Mouse (Mus musculus) intestine, embryonic 16.5 days (tissue): ENCODE results near the gene Ndufv3. TPM values are rescaled to one million over a fixed set of nuclear protein-coding genes. Genes with fewer than 3 reads are reported as not detected.

Source experiments
- ATAC-seq: fragments of 200-750 bp; cut with Nextera tagmentation; 2 replicates; pipeline ENCODE4 v1.8.0; 2017; ENCODE audit warnings: moderate TSS enrichment, moderate library complexity
- H3K27ac ChIP-seq: fragments of 300-500 bp; sonication (generic); 2 replicates; pipeline ENCODE4 v1.5.1; 2014; ENCODE audit warnings: mild to moderate bottlenecking, low read length
- H3K27me3 ChIP-seq: fragments of 300-500 bp; sonication (generic); replicated peaks from 2 replicates; pipeline ENCODE4 v1.6.1; 2014; ENCODE audit warnings: low read length, control low read depth, mixed read lengths; ENCODE audit not compliant: control insufficient read depth, insufficient read depth
- H3K36me3 ChIP-seq: fragments of 300-500 bp; sonication (generic); 2 replicates; pipeline ENCODE4 v1.6.1; 2014; ENCODE audit warnings: low read length, control low read depth; ENCODE audit not compliant: control insufficient read depth, insufficient read depth
- H3K4me1 ChIP-seq: fragments of 300-500 bp; sonication (generic); 2 replicates; pipeline ENCODE4 v1.6.1; 2014; ENCODE audit warnings: low read length, control low read depth, mixed read lengths; ENCODE audit not compliant: control insufficient read depth, insufficient read depth
- H3K4me2 ChIP-seq: fragments of 300-500 bp; sonication (generic); 2 replicates; pipeline ENCODE4 v1.6.1; 2014; ENCODE audit warnings: low read depth, low read length, control low read depth
- H3K4me3 ChIP-seq: fragments of 300-500 bp; sonication (generic); 2 replicates; pipeline ENCODE4 v1.5.1; 2014; ENCODE audit warnings: mild to moderate bottlenecking, low read length
- H3K9ac ChIP-seq: fragments of 300-500 bp; sonication (generic); 2 replicates; pipeline ENCODE4 v1.6.1; 2014; ENCODE audit warnings: low read depth, low read length
- H3K9me3 ChIP-seq: fragments of 300-500 bp; sonication (generic); 2 replicates; pipeline ENCODE4 v1.6.1; 2016; ENCODE audit warnings: low read length, control low read depth; ENCODE audit not compliant: control insufficient read depth
- WGBS: fragments of 180-500 bp; shearing (Covaris S2); extraction: QIAGEN DNeasy Blood & Tissue Kit; methylation state at CpG from one replicate; pipeline ENCODE4 v1.1.7; 2014; 5-methylcytosine and 5-hydroxymethylcytosine counted together
- microRNA-seq: library from miRNA; unstranded; fragments of <30 nt; microRNA quantifications from one replicate; pipeline ENCODE4, GENCODE M21; 2016
- polyA plus RNA-seq: library from polyadenylated mRNA; unstranded; fragments of >200 nt; fragmentation: Nextera tagmentation; extraction: Ambion mirVana; gene quantifications from 2 replicates; pipeline ENCODE4 v1.2.1, GENCODE M21; 2015

Ndufv3 gene
- polyA plus RNA-seq, 1 experiment from 2014 or later, result 467 TPM

DNA sequence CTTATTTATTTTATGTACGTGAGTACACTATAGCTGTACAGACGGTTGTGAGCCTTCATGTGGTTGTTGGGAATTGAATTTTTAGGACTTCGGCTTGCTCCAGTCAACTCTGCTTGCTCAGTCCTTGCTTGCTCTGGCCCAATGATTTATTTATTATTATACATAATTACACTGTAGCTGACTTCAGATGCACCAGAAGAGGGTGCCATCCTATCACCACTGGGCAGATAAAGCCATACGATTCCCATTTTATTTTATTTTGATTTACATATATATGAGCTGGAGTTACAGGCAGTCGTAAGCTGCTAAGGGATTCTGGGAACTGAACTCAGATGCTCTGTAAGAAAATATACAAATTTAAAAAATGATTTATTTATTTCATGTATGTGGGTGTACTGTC is 51.8 kb downstream of the Ndufv3 start:
- Histone ChIP-seq H3K9me3 (no peaks in the 10 kb centered on the region), H3K9ac (no peak overlapping the region), H3K4me3 (no peak overlapping the region), H3K27me3 (no peaks in the 10 kb centered on the region), H3K4me1 (peaks cover 23% of the 10 kb centered on the region), H3K27ac (no peak overlapping the region), H3K36me3 (no peaks in the 10 kb centered on the region), H3K4me2 (no peak overlapping the region)
- no peak for ATAC-seq
- WGBS, result 82% methylated on average over 5 of the region's 5 CpGs

DNA sequence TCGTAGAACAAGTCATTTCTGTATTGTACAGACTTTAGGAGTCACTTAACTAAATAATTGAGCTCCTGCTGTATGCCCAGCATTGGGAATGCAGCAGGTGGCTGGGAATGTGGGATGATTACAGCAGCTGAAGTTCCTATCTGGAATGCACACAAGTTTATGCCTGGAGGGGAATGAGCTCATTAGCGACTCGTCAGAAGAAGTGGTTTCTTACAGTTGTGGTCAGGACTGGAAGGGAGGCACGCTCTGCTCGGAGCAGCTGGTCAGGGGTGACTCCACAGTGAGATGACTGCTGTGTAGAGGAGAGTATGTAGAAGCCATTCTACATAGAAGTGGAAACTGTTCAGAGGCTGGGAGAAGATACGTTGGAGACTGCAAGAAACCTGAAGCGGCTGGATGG is 54.7 kb downstream of the Ndufv3 start:
- Histone ChIP-seq H3K9me3 (no peaks in the 10 kb centered on the region), H3K27me3 (no peaks in the 10 kb centered on the region), H3K4me3 (no peak overlapping the region), H3K4me1 (peaks cover under 1% of the 10 kb centered on the region; the same call in 1 of the 2 replicates), H3K36me3 (no peaks in the 10 kb centered on the region), H3K27ac (no peak overlapping the region), H3K9ac (no peak overlapping the region), H3K4me2 (no peak overlapping the region)
- no peak for ATAC-seq
- 81% methylated on average over 7 of the region's 7 CpGs for WGBS

GRCm38 (mm10) chr17:31576394-31577175 is 56.7 kb downstream of the Ndufv3 start:
- H3K4me1 ChIP-seq, result 0 out of 2 replicates have a peak, but pooled peaks cover 5% of the 10 kb centered on the region
- H3K9me3 ChIP-seq, result no peaks in the 10 kb centered on the region
- H3K4me2 ChIP-seq, result no peak overlapping the region
- ATAC-seq, result no peak
- H3K9ac ChIP-seq, result no peak overlapping the region
- no peaks in the 10 kb centered on the region for H3K36me3 ChIP-seq
- no peak overlapping the region for H3K4me3 ChIP-seq
- WGBS, result 73% methylated on average over 10 of the region's 10 CpGs
- no peaks in the 10 kb centered on the region for H3K27me3 ChIP-seq
- no peak overlapping the region for H3K27ac ChIP-seq

- H3K27me3 ChIP-seq, result no peaks in the 10 kb centered on the region
- no peak overlapping the region for H3K27ac ChIP-seq
- H3K4me1 ChIP-seq, result 0 out of 2 replicates have a peak, but pooled peaks cover 5% of the 10 kb centered on the region
- no peak overlapping the region for H3K9ac ChIP-seq
- peaks cover 3% of the 10 kb centered on the region; the same call in 1 of the 2 replicates for H3K36me3 ChIP-seq
- no peak overlapping the region for H3K4me3 ChIP-seq
- no peaks in the 10 kb centered on the region for H3K9me3 ChIP-seq
- no peak overlapping the region for H3K4me2 ChIP-seq
- no peak for ATAC-seq
- WGBS, result 61% methylated on average over 3 of the region's 3 CpGs
These were observed 60.4 kb downstream of the Ndufv3 start for GRCm38 (mm10) chr17:31580344-31580743.

Small RNAs within 50 kb of the gene (microRNA-seq; reads per million reads assigned to microRNA genes)
- gene Gm24970, result not detected

Other genes with a start within 250 kb of the Ndufv3 start
- gene Rsph1, start 242.7 kb upstream of the Ndufv3 start, polyA plus RNA-seq, result 0.88 and 0.94 TPM in 2 replicates
- 21.1 and 21.5 TPM in 2 replicates for gene Slc37a1, start 233.3 kb upstream of the Ndufv3 start, polyA plus RNA-seq
- gene Pde9a, start 133.9 kb upstream of the Ndufv3 start, polyA plus RNA-seq, result 62.5 and 65.2 TPM in 2 replicates
- 39.5 and 42.3 TPM in 2 replicates for gene Wdr4, start 135 bp upstream of the Ndufv3 start, polyA plus RNA-seq
- gene Pknox1, start 44.6 kb downstream of the Ndufv3 start, polyA plus RNA-seq, result 25.7 and 27.4 TPM in 2 replicates
- gene Cbs, start 117.1 kb downstream of the Ndufv3 start, polyA plus RNA-seq, result 12.2 and 12.5 TPM in 2 replicates
- gene U2af1, start 138.8 kb downstream of the Ndufv3 start, polyA plus RNA-seq, result 238 and 263 TPM in 2 replicates
- 0.31 and 0.39 TPM in 2 replicates for gene Cryaa, start 157.7 kb downstream of the Ndufv3 start, polyA plus RNA-seq